Mouse (Mus musculus): ENCODE measurements at regions not wholly inside any gene's neighbourhood (a gene's known extent, or its start where the extent isn't known, plus 50 kb on each side); places are given as distances from the start of the nearest gene placed in this dataset.

- TF ChIP-seq CTCF (IDR thresholded peaks at IDR 0.05; ENCODE audit: borderline replicate concordance, insufficient read depth, low read depth, low read length) (no peak), POLR2A (IDR thresholded peaks at IDR 0.05; ENCODE audit: borderline replicate concordance, insufficient read depth, low read length) (no peak)
Measured at GRCm38 (mm10) chr10:126267321-126267998, 301.5 kb downstream of the Lrig3 start.

Data from cerebellum, adult 2 months (tissue).